Mouse (Mus musculus) bone marrow macrophage, adult 2 months (primary cell): ENCODE results near the gene Bmpr1b. TPM values are rescaled to one million over a fixed set of nuclear protein-coding genes. Genes with fewer than 3 reads are reported as not detected.

Source experiments
- H3K27ac ChIP-seq: 2 replicates; pipeline ENCODE4 v1.5.1; 2012; ENCODE audit warnings: low read depth, low read length; ENCODE audit not compliant: insufficient read depth
- H3K4me1 ChIP-seq: 2 replicates; pipeline ENCODE4 v1.6.1; 2012; ENCODE audit warnings: low read length; ENCODE audit not compliant: control insufficient read depth, insufficient read depth
- H3K4me3 ChIP-seq: 2 replicates; pipeline ENCODE4 v1.5.1; 2012; ENCODE audit warnings: mild to moderate bottlenecking, low read length, moderate library complexity; ENCODE audit not compliant: insufficient read depth
- CTCF ChIP-seq: IDR thresholded peaks from 2 replicates; pipeline ENCODE4 v1.5.1; 2012; ENCODE audit warnings: low read depth, mild to moderate bottlenecking, low read length, moderate library complexity
- POLR2A ChIP-seq: IDR thresholded peaks from 2 replicates; pipeline ENCODE4 v1.6.1; 2012; ENCODE audit warnings: mild to moderate bottlenecking, low read depth, low read length, borderline replicate concordance
- polyA plus RNA-seq: library from polyadenylated mRNA; stranded (reverse); fragments of >200 nt; gene quantifications from 2 replicates; pipeline ENCODE4 v1.2.4, GENCODE M21; 2012; ENCODE audit not compliant: missing spikeins, insufficient read depth, insufficient read length

Bmpr1b gene
- polyA plus RNA-seq, 1 experiment, result not detected

DNA sequence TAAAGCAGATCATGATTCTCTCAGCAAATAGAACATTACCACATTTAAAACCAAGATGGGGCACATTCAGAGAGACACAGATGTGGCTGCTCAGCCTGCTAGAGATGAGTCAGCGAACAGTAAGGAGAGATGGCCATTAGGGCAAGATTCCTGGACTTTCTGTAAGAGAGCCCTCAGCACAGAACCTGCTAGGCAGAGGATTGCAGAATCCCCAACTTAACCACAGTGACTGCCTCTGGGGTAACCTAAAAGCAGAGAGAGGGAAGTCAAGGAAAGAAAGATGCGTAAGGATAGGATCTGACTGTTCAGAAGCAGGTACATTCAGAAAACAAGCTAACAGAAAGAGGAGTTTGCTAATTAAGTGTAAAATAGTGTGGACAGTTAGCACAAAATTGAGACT is 118.5 kb downstream of the Bmpr1b start:
- H3K4me3 ChIP-seq, result no peak overlapping the region
- 0 out of 2 replicates have a peak, but pooled peaks cover 2% of the 10 kb centered on the region for H3K4me1 ChIP-seq
- H3K27ac ChIP-seq, result no peak overlapping the region
- TF ChIP-seq POLR2A, result no peak
- no peak for TF ChIP-seq CTCF

- Histone ChIP-seq H3K4me1 (0 out of 2 replicates have a peak, but pooled peaks cover 2% of the 10 kb centered on the region), H3K27ac (no peak overlapping the region)
- no peak for TF ChIP-seq CTCF
- TF ChIP-seq POLR2A, result no peak
These were observed 119.6 kb downstream of the Bmpr1b start for GRCm38 (mm10) chr3:142049610-142050009.

GRCm38 (mm10) chr3:142049093-142049492 is 120.1 kb downstream of the Bmpr1b start:
- no peak overlapping the region for H3K27ac ChIP-seq
- 0 out of 2 replicates have a peak, but pooled peaks cover 2% of the 10 kb centered on the region for H3K4me1 ChIP-seq
- no peak overlapping the region for H3K4me3 ChIP-seq
- TF ChIP-seq POLR2A, result no peak
- no peak for TF ChIP-seq CTCF

More at GRCm38 (mm10) chr3:142049610-142050009, 119.6 kb downstream of the Bmpr1b start:
- H3K4me3 ChIP-seq, result no peak overlapping the region

- no peak overlapping the region for H3K4me3 ChIP-seq
- TF ChIP-seq CTCF (no peak), POLR2A (no peak)
- 0 out of 2 replicates have a peak, but pooled peaks cover 2% of the 10 kb centered on the region for H3K4me1 ChIP-seq
- H3K27ac ChIP-seq, result no peak overlapping the region
These were observed 120.7 kb downstream of the Bmpr1b start for GRCm38 (mm10) chr3:142048493-142048892.

- Histone ChIP-seq H3K27ac (no peak overlapping the region), H3K4me1 (no peaks in the 10 kb centered on the region), H3K4me3 (no peak overlapping the region)
- TF ChIP-seq CTCF, result no peak
- TF ChIP-seq POLR2A, result no peak
These were observed 125.8 kb downstream of the Bmpr1b start for GRCm38 (mm10) chr3:142043463-142043862.

DNA sequence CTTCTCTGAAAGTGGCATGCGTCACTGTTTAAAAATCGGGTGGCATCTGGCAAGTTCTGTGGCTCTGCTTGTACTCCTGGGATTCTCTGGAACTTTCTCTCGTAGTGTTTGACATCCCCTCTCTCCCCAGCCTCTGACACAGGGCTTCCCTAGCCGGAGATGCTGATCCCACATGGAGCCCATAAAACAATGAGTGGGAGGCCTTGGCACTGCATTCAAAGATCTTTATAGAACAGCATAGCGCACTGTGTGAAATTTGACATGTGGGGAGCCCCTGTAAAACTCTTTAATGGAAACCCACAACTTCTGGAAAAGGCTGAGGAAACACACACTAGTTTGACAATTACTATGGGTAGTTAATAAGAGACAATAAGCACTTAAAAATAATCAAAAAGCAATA is 126.2 kb downstream of the Bmpr1b start:
- H3K27ac ChIP-seq, result no peak overlapping the region
- no peak overlapping the region for H3K4me3 ChIP-seq
- TF ChIP-seq CTCF (no peak), POLR2A (no peak)
- H3K4me1 ChIP-seq, result no peaks in the 10 kb centered on the region

DNA sequence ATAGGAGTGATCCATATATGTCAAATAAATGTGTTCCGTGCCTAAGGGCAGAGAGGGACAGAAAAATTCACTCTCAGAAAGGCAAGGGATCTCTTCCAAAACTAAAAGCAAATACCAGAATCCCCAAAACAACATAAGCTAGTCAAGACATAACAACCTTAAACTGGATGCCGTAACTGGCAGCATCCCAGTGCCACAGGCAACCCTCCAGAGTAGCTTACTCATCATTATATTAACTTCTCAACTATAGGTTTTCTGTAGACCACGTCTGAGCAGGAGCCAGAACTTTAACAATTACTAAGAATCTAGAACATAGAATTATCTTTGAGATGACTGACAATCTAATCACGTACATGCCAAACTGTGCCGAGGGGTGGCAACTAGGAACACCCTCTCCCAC is 128.9 kb downstream of the Bmpr1b start:
- H3K27ac ChIP-seq, result no peak overlapping the region
- no peak overlapping the region for H3K4me3 ChIP-seq
- TF ChIP-seq CTCF, result no peak
- no peak for TF ChIP-seq POLR2A
- H3K4me1 ChIP-seq, result no peaks in the 10 kb centered on the region

DNA sequence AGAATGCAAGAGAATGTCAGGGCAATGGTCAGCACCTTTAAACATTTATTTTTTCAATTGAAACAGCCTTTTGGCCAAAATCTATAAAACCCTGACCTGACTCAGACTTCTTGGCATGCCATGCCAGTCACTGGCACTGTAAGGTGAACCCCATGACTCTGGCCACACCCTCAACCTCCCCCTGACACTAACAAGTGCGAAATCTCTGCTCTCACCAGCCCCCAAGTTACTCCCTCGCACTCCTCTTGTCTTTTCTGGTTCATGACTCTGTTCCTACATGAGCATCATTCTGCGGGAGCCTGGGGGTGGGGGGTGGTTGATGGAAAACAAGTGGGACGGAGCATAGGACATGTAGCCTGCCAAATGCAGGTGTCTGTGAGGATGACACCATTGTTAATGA is 135.1 kb downstream of the Bmpr1b start:
- no peak overlapping the region for H3K27ac ChIP-seq
- H3K4me1 ChIP-seq, result no peaks in the 10 kb centered on the region
- no peak for TF ChIP-seq POLR2A
- no peak for TF ChIP-seq CTCF
- H3K4me3 ChIP-seq, result no peak overlapping the region

DNA sequence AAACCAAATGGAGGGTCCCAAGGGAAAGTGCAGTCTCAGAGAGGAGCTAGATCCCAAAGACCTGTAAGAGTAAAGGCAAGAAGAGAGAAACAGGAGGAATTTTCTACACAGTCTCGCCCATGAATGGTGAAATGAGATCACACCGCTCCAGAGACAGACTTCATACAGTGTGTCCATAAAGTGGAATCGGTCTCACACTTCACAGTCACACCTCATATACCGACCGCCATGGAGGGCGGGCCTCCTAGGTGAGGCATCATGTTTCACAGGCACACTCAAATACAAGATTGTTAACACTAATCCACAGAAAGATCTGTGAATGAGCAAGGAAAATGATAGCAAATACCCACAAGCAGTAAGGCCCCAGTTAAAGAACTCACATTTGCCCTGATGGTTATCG is 149.5 kb downstream of the Bmpr1b start:
- H3K4me1 ChIP-seq, result no peaks in the 10 kb centered on the region
- no peak overlapping the region for H3K27ac ChIP-seq
- H3K4me3 ChIP-seq, result no peak overlapping the region
- TF ChIP-seq POLR2A (no peak), CTCF (no peak)

DNA sequence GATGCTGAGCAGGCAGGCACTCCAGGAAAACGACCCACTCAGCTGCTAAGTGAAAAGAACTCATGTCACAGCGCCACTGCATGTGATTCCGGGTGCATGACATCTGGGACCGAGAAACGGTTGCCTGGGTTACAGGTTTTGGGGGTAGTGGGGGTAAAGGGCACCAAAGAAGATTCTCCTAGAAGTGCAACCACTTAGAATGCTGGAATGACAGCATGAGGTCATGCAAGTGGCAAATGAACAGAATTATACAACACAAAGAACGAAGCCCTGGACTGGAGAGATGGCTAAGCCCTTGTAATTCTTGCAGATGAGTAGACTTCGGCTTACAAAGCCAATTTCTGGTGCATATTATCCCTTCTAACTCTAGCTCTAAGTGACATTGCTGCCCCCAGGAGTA is 184.7 kb downstream of the Bmpr1b start:
- no peak for TF ChIP-seq CTCF
- no peaks in the 10 kb centered on the region for H3K4me1 ChIP-seq
- no peak overlapping the region for H3K27ac ChIP-seq
- H3K4me3 ChIP-seq, result no peak overlapping the region

DNA sequence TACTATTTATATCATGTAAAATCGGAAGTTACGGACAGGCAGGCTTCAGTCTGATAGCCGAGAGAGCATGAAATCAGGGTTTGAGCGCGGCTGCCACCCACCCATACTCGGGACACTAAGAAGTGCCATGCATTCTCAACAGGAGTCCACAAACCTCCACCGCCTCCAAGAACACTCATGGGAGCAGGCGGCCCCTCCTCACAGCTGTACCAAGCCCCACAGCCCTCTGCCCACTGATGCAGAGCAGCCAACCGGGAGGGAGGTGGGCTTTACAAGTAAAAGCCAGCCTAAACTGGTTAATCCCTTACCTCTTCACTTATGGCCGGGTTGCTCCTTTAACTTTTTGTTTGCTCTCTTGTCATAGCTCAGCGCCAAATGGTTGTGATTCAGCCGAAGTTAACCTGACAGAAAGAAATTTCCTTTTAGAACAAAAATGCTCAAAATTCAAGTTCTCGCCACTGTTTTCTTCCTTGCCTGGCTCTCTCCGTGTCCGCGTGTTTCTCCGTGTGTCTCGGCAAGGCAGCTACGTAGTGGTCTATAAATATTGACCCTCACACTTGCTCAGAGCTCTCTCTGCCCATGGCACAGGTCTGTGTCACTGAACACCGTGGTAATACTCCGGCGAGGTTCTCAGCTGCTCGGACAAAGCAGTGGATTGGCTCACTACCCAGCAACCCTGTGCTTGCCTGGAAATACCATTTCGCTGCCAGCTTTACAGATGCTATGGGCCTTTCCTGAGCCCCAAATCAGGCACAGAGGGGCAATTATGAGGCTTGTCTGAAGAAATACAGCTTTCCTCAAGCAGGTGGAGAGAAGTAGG is 187.4 kb downstream of the Bmpr1b start:
- TF ChIP-seq POLR2A (no peak), CTCF (no peak)
- no peak overlapping the region for H3K27ac ChIP-seq
- no peak overlapping the region for H3K4me3 ChIP-seq
- H3K4me1 ChIP-seq, result 0 out of 2 replicates have a peak, but pooled peaks cover 2% of the 10 kb centered on the region
